Mouse (Mus musculus): ENCODE measurements around the gene Lrcol1.

DNA sequence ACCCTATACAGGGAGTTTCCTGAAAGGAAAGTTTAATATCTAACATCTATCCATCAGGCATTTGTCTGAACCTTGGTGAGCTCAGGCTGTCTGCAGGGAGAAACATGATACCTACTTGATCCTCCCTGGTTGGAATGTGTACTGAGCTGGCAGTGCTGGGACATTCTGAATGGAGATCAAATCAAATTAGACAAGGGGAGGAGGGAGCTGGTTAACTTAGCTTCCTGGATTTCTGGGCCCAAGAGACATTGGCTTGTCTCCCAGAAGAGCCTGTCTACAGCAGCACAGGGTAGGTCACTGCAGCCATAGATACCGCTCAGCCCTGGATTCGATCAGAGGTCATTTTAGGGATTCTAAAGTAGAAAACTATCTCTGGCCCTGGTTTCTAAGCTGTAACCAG is 5.7 kb upstream of the Lrcol1 start:
- no peak for TF ChIP-seq POLR2A (IDR thresholded peaks at IDR 0.05; ENCODE audit: low read depth, low read length)
- TF ChIP-seq CTCF (IDR thresholded peaks at IDR 0.05; ENCODE audit: extremely low read depth, insufficient read length, insufficient replicate concordance, low read depth, low read length) = no peak
